In genomic region chr7:112684626-112685561, GRCm38 (mm10) we compare ENCODE assay signal across 9 mouse cellular contexts. TPM values are rescaled to one million over a fixed set of nuclear protein-coding genes. Genes with fewer than 3 reads are reported as not detected.
A peak's percentile ranks its signal among the peaks of the same experiment; 100 is the strongest.
DNase-seq lines count a peak whose midpoint lies in the region; ATAC-seq lines count a peak whose summit lies in the region.
"Had no signal": no experiment of that assay in that cellular context is flagged by ENCODE, and none has a peak within 500 bp of the region (broad histone marks: within the 10 kb centered on the region; RNA-seq: fewer than 3 reads in every experiment).

No protein-coding gene starts in this region.

- DNase-seq in kidney, adult 11 months: no peak
- peak; percentile 57 to 58 for DNase-seq in heart, postnatal 36 days
- DNase-seq in lung, postnatal 14 days: peak; percentile 40
- DNase-seq in adrenal gland, adult (ENCODE audit: inconsistent age in 2 of 2, low spot score in 1 of 2): no peak
- no peak for DNase-seq in ovary, postnatal 36 days (ENCODE audit: low spot score)
- no peak for DNase-seq in right cerebral cortex, adult 18-20 months

- H3K27ac ChIP-seq in kidney, embryonic 16.5 days (ENCODE audit: low read length): 0 out of 2 replicates have a peak overlapping the region, but pooled peaks have one; percentile 5
- H3K27ac ChIP-seq in forebrain, embryonic 13.5 days: peak overlapping the region; percentile 52
- H3K27ac ChIP-seq: macrophage had no signal

- ATAC-seq in kidney, embryonic 16.5 days (ENCODE audit: low FRiP score, low TSS enrichment): no peak
- ATAC-seq in forebrain, embryonic 13.5 days: no peak; the same call in 1 of the 2 replicates

- no peaks in the 10 kb centered on the region for H3K36me3 ChIP-seq in kidney, embryonic 16.5 days (ENCODE audit: insufficient read depth, low read length)
- H3K36me3 ChIP-seq in forebrain, embryonic 13.5 days (ENCODE audit: poor library complexity, severe bottlenecking): no peaks in the 10 kb centered on the region

- 0 out of 2 replicates have a peak overlapping the region, but pooled peaks have one; percentile 8 for H3K4me2 ChIP-seq in kidney, embryonic 16.5 days (replicated peaks; ENCODE audit: low read depth, low read length)
- peak overlapping the region; percentile 47 for H3K4me2 ChIP-seq in forebrain, embryonic 13.5 days

- H3K4me1 ChIP-seq in kidney, embryonic 16.5 days (ENCODE audit: insufficient read depth, low read length): peaks cover 78% of the 10 kb centered on the region
- peaks cover 82% of the 10 kb centered on the region for H3K4me1 ChIP-seq in forebrain, embryonic 13.5 days

- no peak overlapping the region for H3K4me3 ChIP-seq in kidney, embryonic 16.5 days (ENCODE audit: low read length)
- peak overlapping the region; percentile 12; the same call in 1 of the 2 replicates for H3K4me3 ChIP-seq in forebrain, embryonic 13.5 days

- WGBS in kidney, embryonic 16.5 days: 32% methylated on average over 23 of the region's 23 CpGs
- 3% methylated on average over 23 of the region's 23 CpGs for WGBS in forebrain, embryonic 13.5 days

- no peaks in the 10 kb centered on the region for H3K27me3 ChIP-seq in kidney, embryonic 16.5 days (ENCODE audit: insufficient read depth, low read length)
- no peaks in the 10 kb centered on the region for H3K27me3 ChIP-seq in forebrain, embryonic 13.5 days

- intact Hi-C loops in heart, postnatal 36 days (cut with DNase I): loop anchor here (5.0 kb wide), 1 partner anchor 57 kb away; no protein-coding TSS in a partner anchor

- H3K9ac ChIP-seq in kidney, embryonic 16.5 days (replicated peaks; ENCODE audit: low read length): no peak overlapping the region
- peak overlapping the region; percentile 39; the same call in 1 of the 2 replicates for H3K9ac ChIP-seq in forebrain, embryonic 13.5 days

- no peaks in the 10 kb centered on the region for H3K9me3 ChIP-seq in kidney, embryonic 16.5 days (ENCODE audit: low read length)
- no peaks in the 10 kb centered on the region for H3K9me3 ChIP-seq in forebrain, embryonic 13.5 days (replicated peaks)

RNA-seq across cellular contexts. Expression of gene Tead1, which starts 5.8 kb away (rescaled TPM):
- 18.0 and 25.7 TPM in 2 replicates for polyA plus RNA-seq in kidney, embryonic 16.5 days (2015; fragmentation: Nextera tagmentation; extraction: Ambion mirVana)
- polyA plus RNA-seq in forebrain, embryonic 13.5 days (2015; fragmentation: Nextera tagmentation; extraction: Ambion mirVana): 22.0 and 24.0 TPM in 2 replicates
- total RNA-seq in heart, postnatal 36 days (2021): 100 to 1,000 TPM; 157 to 186 TPM
- polyA plus RNA-seq: macrophage had no signal

Comparison
In these comparisons a context has a peak if more than half of its experiments do, and no peak if none do; other contexts are left out.
1. DNase-seq: peak in heart, postnatal 36 days (2 of 2) and lung, postnatal 14 days (single experiment); none in kidney, adult 11 months (single experiment), adrenal gland, adult (0 of 2), ovary, postnatal 36 days (single experiment) and right cerebral cortex, adult 18-20 months (single experiment).